Mouse (Mus musculus) lung, postnatal 14 days (tissue): ENCODE data around the gene Tcf12.

Experiments used
- DNase-seq: peaks from one replicate; pipeline ENCODE4 v3.0.0; 2021

The Tcf12 gene

DNA sequence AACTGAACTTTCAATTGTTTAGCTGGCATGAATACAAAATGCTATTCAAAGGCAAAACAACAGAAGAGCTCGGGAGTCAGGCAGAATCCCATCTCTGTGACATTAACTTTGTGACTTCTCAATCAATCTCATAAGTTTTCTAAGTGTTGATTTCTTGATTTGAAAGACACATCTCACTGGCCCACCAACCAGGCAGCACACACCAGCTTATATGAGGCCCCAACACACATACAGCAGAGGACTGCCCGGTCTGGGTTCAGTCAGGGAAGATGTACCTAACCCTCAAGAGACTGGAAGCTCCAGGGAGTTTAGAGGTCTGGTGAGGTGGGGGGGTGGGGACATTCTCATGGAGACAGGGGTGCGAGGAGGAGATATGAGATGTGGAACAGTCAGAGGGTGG lies 132.8 kb downstream of the Tcf12 start:
- no peak for DNase-seq

DNA sequence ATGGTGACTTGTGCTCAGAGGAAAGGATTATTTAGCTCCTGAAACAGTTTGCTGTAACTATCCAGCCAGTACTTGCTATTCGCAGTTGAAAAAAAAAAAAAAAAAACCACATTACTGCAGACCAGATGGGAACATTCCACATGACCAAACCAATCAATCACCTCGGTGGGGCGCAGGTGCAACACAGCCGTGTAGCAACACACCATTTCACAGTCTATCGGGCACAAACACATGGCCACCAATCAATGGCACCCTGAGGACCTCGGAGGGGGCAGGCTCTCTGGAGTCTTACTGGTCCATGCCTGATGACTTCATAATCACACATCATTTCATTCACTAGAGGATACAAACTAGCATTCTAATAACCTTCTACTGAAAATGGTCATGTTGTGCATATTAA lies 135.6 kb downstream of the Tcf12 start:
- DNase-seq, result no peak

DNA sequence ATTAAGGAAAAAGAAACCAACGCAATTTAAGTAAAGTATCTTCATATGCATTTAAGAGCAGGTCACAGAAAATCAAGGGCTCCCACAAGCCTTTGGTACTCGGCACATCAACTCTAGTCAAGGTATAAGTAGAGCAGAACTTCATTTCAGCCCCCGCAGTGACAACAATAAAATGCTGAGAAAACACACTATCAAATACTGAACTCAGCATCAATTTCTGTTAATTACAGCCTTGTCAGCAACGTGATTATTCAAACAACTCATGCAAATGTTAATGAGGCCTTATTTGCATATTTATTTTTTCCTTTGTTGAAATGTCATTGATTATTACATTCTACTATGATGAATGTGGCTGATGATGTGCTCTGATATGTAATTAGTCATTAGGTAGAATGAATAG lies 136.5 kb downstream of the Tcf12 start:
- DNase-seq, result no peak

DNA sequence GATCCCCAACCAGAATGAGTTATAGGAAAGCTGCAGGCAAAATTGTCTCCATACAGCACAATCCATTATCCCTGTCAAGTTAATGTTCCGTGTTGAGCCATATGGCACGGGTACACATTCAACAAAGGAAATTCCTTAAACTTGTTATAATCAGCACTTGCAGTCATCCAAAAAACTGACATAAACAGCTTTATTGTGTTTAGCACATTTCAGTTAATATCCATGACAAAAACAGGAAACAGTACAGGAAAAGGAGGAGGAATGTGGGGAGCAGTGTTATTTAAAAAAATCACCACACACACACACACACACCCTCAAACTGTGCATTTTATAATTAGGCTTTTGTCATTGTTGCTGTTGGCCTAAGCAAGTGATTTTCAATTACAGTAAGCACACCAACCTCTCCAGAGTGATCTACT lies 137.1 kb downstream of the Tcf12 start:
- no peak for DNase-seq

DNA sequence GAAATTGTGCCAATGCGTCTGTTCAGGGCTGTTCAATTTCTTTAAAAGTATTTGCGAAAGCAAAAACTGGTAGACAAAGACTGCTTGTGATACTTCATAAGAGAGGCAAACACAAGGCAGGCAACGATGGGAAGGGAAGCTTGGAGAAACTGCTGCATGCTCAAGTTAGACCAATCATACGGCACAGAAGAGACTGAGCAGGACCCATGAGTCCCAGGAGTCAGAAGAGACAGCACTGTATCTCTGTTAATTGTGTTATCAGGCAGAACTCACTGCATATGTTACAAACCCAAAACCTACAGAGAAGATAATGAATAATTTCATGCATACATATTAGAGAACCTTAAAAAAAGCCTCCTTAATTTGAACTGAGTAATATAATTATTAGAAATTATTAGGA lies 147.6 kb downstream of the Tcf12 start:
- DNase-seq, result no peak

DNA sequence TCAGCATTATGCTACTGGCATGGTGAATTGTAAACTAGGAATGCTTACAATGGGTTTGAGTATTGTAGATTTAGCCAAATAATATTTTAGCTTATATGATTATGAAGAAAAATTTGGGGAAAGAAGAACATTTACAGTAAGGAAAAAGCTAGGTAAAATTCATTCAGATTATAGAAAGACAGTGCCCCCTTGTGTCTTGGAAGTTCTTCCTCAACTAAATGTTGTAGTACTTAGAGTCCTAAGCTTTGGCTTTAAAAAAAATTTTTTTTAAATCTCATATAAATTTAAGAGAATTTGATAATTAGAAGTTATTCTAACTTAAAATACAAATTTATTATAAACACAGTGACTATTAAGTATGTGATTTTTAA lies 151.7 kb downstream of the Tcf12 start:
- DNase-seq, result no peak

DNA sequence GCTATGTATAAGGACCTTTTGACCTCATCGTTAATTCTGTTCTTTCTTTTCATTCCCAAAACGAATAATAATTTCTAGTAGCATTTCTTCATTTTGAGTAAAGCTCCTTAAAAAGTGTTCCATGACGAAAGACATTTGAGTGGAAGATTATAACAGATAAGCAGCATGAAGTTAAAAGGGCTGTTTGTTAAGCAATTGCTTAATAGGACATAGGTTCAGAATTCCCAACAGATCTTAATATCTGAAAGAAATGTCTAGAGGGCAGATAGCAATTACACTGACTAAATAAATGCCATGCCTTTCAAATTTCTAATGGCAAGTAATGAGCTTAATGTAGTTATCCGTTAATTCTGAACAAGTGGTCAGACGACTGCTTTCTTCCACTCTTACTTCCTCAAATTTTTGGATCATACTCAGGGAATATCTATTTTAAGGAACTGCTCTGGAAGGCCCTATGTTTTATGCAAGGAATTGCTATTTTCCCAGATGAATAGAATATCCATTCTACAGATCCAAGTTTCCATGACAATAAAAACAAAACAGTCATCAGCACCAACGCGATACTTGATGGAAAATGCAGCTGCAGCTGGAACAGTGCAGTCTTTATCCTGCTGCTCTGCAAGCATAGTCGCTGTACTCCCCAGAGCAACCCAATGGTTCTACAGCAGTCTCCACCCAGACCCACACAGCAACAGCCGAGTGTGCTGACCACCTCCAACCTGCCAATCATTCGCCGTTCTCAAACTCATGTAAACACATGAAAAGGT lies 152.2 kb downstream of the Tcf12 start:
- no peak for DNase-seq

DNA sequence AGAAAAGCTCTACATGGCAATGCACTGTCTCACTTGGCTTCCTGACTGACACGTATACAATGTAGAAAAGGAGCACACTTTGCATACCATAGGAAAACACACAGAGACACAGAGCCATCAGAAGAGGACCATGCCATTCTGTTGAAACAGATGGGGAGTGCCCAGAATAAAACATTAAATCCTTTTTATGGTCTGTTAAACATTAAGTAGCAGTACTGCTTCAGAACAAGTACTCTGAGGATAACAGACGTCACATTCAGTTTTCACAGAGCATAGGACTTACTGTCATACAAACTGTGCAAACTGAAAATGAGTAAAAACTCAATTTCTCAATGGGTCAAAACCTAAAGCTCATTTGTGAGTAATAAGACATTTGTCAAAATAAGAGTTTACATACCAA lies 158.5 kb downstream of the Tcf12 start:
- DNase-seq, result no peak

DNA sequence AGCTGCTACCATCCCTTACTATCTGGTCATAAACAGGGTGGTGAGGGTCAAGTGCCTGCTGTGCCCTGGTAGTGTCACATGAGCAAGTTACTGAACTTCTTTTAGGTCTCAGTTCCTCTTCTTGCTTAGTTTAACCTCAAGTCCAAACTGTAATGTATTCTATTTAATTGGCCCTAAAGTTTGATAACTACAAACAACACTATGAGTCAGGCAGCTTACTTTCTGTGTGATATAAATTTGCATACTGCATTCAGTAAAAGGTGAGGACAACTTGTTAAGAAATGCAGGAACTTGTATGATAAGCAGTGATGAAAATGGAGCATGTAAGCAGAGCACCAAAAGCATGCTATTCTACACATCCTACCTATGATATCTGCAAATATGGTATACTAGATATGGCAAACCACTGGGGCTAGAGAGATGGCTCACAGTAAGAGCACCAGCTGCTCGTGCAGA lies 159.0 kb downstream of the Tcf12 start:
- no peak for DNase-seq

DNA sequence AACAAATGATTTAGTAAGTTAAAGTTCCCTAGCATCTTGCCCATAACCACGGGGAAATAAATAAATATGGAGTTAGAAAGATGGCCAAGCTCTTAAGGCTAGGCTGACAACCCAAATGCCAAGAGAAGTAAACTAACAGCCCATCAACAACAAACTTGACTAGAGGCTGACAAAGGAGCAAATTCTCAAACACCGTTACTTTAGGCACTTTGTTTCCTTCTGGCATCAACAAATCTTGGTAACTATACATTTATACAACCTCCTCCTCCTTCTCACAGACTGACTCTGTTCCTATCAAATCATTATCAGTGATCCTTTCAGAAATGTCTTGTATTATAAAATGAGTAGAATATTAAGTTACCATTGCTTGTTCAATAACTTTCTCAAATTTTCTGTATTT lies 159.7 kb downstream of the Tcf12 start:
- no peak for DNase-seq

DNA sequence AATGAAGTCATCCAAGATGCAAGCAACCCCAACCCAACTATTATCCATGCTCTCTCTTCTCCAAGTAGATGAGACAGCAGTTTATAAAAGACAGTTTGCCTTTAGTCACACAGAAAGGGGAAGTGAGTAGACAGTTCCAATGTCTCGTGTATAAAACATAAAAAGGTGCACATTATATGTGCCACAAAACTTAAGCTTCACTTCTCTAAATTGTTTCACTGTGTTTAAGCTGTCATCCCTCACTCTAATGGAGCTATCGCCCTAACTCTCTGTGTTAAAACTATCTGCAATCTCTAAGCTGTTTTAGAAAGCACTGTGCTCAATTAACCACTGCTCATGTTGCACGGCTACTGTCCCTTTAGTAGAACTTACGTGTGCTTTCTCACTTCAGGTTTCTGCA lies 160.3 kb downstream of the Tcf12 start:
- DNase-seq, result no peak

DNA sequence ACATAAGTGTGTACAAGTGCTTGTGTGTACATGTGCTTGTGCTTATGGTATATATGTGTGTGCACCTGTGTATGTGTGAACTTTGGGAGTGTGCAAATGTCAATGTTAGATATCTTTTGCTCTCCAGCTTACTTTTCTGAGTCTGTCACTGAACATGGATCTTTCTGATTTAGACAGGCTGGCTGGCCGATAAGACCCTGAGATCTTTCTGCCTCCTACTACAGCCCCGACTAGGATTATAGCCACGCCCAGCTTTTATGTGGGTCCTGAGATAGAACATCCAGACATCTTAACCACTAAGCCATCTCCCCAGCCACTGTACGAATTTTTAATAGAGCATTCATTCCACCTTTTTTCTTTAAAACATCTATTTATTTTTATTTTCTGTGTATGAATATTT lies 166.9 kb downstream of the Tcf12 start:
- DNase-seq, result no peak

DNA sequence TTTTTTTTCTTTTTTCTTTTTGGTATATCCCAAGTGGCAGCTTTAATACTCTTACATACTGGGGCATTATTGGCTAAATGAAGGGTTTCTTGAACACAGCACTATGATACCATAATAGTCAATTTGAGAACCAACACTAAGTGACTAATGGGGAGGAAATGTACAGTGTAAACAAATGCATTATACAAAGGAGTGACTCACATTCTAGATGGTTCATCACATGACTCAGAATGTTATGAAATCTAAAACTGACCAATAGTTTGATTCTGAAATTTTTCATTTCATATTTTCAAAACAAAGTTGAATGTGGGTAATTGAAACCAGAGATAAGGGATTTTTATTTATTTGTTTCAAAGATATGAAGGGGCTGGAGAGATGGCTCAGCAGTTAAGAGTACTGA lies 169.2 kb downstream of the Tcf12 start:
- no peak for DNase-seq

DNA sequence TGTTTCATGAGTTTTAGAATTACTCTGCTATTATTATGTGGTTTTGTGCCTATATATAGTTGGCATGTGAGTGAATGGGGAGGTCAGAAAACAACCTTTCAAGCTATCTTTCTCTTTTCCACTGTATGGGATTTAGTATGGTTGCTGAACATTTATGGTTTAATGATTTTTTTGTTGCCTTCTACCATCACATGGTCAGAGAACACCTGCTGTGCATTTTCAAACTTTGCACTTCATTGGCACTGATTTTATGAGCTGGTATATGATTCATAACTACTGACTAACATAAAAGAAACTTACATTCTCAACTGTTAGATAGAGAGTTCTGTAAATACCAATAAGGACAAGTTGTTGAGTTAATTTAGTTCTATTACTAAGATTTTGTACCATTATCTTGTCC lies 171.7 kb downstream of the Tcf12 start:
- no peak for DNase-seq

DNA sequence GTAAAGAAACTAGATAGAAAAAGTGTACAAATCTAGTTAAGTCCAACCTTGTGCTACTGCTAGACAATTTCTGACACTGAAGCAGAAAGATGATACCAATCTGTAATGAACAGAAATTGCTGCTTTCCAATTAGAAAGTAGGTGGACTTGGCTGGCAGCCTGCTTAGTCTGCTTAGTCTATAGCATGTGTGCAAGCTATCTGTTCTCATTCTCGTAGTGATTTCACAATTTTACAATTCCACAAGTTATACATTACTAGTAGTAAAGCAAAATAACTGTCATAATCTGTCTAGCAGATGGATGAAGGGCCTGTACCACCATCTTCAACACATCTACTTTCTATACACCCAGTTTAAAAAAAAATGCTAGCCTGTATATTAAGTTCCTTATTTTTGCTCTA lies 175.5 kb downstream of the Tcf12 start:
- no peak for DNase-seq

DNA sequence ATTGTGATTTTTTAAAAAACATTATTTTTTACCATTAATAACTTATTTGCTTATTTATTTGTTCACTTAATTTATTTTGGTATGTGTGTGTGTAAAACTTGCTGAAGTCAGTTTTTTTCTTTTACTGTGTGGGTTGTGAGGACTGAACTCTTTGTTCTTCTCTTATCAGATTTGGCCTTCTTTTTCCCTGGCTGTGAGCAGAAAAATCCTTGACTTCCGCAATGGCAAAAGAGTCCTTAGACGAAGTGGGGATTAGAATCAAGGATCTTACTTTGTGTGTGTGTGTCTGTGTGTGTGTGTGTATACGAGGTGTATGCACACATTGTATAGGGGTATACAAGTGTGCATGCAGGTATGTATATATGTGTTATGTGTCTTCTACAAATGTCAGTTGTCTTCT lies 176.8 kb downstream of the Tcf12 start:
- DNase-seq, result no peak

DNA sequence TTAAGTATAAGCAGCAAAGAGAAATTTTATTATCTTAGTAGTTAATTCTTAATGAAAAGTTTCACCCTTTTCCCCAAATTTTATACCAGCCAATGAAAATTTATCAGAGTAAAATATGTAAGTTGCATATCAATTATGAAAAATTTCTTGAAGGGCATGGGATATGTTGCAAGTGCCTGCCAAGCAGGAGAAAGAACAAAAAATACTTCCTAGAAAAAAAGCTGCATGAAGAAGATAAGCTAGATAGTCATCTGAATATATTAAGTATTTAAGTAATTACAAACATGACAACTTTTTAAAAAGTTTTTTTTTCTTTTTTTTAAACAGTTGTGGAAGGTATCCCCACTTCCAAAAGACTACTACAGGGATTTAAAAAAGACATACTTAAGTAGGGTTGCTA lies 179.7 kb downstream of the Tcf12 start:
- DNase-seq, result no peak

DNA sequence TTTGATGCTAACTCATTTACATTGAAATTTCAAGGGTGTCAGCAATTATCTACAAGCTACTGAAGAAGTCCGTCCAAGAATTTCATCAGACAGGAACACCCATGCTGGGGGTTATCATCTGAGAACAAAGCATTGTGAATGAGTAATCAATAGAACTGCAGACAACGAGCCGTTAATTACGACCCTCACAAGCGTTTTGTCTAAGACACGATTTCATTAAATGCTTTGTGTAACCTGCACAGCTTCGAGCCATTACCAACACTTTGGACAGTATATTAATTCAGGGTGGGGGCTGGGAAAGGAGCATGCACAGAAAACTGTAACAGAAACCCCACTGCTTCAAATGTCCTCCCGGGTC lies 180.3 kb downstream of the Tcf12 start:
- DNase-seq, result no peak

DNA sequence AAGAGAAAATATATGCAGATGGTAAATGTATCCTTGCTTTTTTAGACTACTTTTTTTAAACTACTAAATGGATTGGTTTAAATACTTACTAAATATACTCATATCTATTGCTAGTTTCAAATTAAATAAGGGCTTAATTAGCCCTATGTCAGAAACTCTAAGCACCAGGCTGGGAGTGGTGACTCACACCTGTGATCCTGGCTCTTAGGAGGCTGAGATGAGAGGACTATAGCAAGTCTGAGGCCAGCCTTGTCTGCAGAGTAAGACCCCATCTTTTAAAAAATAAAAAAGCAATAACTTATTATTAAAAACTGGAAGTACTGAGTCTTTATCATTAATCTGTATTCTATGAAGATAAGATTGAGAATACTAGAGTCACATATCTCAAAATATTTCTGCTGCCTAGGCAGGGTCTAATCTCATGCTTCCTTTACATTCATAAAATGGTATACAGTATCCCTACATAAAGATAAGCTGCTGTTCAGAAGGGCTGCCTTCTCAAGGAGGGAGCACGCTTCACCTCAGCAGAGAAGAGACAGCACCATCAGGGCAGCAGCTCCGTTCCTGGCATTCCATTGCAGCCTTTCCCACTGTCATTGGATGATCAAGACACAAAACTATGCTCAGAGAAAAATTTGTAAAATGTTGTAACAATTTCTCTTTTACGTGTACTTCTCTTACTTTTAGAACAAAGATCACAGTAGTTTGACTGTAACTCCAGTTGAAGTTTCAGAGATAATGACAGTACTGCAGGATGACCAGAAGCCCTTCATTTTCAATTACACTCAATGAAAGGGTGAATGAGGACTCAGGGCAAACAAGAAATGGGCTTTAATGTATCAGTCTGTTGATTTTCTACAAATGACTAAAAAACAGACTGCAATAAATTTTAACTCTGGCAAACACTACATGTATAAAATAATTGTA lies 181.0 kb downstream of the Tcf12 start:
- no peak for DNase-seq

DNA sequence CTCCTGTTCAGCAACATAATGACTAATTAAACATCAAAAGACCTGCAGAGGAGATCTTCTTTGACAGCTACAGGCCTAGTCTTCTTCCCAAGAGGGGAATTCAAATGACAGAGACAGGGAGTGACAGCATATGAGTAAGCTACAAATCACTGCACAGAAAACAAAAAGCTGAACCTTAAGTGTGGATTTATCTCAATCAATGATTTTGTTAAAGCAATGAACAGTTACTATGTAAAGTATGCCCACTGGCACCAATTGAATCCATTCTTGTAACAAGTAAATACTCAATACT lies 195.1 kb downstream of the Tcf12 start:
- no peak for DNase-seq

DNA sequence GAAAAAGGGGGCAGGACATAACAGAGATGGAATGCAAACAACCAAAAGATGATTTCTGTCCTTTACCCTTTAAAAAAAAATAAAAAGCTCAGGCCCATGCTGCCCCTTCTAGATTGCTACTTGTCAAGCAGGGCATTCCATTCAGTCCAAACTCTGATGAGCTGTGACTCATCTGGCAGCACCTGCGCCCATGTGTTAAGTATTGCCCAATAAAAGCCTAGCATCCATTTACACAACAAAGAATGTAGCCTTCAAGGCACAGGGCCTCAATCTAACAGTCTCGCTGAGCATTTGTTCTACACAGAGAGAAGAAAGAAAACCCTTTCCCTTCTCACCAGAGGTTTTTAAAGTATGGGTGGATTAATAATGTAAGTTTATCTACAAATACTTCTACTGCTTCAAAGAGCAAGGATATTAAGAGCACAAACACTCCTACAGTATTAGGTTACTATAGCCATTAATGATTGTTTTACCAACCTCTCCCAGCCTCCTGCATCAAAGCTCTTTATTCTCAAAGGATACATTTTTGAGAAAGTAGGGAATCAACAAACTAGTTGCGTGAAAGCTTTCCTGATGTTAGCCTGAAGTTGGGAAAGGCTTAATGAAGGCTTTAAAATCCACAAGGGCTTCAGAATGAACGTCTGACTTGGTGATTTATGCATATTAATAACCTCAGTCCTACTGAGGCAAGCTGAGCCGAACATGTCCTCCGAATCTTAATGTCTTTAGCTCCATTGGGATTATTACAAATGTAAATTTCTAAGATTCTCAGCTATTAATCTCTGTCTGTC lies 195.6 kb downstream of the Tcf12 start:
- peak; percentile 40 for DNase-seq

DNA sequence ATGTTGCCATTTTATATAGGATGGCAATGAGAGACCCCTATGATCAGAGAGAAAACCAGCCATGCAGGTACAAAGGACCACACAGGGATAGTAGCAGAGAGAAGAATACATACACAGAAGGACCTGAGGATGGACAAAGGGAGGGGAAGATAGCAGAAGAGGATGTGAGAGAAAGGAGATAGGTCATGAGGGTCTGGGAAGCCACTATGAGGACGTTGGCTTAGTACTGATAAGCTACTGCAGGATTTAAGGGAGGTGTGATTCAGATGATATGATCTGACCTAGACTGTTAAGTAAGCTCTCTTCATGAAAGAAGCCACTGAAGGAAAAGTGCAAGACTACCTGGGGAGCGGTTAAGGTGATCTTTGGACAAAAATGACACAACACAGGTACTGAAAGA lies 205.1 kb downstream of the Tcf12 start:
- no peak for DNase-seq

DNA sequence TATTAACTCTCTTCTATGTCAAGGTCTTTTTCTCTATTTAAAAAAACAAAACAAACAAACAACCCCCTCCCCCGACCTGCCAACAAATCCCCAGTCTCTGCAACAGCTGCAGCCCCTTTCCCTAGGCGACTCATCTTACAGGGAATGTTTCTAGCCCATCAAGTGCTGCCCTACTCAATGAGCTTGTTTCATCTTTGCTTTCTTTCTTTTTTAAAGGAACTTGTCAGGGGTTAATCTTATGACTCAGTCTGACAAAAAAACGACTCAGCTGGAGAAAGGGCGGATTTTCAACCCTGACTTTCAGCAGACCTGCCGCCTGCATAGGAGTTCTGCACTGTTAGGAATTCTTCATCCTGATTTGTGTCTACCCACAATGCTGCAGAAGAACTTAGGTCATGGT lies 212.8 kb downstream of the Tcf12 start:
- no peak for DNase-seq

DNA sequence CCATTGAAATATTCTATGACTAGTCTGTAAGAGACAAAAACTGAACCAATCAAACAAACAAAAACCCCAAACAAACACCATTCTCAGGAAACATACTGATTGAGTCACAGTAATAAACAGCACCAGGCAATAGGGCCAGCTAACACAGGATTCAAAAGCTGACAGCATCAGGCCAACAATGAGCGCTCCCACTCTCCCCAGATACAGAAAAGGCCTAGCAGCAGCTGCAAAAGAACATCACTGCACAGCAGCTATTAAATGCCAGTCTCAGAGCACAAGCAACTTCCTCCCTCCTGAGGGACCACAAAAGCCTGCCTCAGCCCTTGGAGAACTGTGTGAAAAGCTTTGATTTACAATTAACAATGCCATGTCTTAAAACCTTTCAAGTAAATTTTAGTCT lies 214.3 kb downstream of the Tcf12 start:
- DNase-seq, result no peak
